Mouse (Mus musculus) heart, postnatal 36 days (tissue): Measurements from ENCODE around the gene Prkaca. TPM values are rescaled to one million over a fixed set of nuclear protein-coding genes. Genes with fewer than 3 reads are reported as not detected.

ENCODE experiments used
- DNase-seq, 2 experiments: peaks; one replicate each; pipeline ENCODE4 v3.0.0; 2021 to 2022
- intact Hi-C: fragments of 180-260 bp; cut with DNase I; formaldehyde crosslinking; loops from one replicate; pipeline ENCODE4 v1.15.1; 2025
- total RNA-seq, 2 experiments: library from RNA; stranded (reverse); gene quantifications; 2 replicates each; pipeline ENCODE4 v1.2.3; 2021

Gene Prkaca
- 100 to 1,000 TPM; 336 to 360 TPM for total RNA-seq

GRCm38 (mm10) chr8:83972150-83973120 lies at the start of gene Prkaca:
Gene Prkaca, plus strand, starts transcription at chr8:83972993.
- intact Hi-C loops = no loop called here

GRCm38 (mm10) chr8:83924585-83924984 lies 48.2 kb upstream of the Prkaca start:
- DNase-seq = no peak
- intact Hi-C loops = no loop called here

More at GRCm38 (mm10) chr8:83972150-83973120, at the start of gene Prkaca:
- DNase-seq = peak; percentile 95

- intact Hi-C loops = no loop called here
- DNase-seq = no peak
Measured at GRCm38 (mm10) chr8:83926266-83926665, 46.5 kb upstream of the Prkaca start.

- DNase-seq = no peak
- intact Hi-C loops = no loop called here
Measured at GRCm38 (mm10) chr8:83934222-83934621, 38.6 kb upstream of the Prkaca start.

GRCm38 (mm10) chr8:83934994-83935393 lies 37.8 kb upstream of the Prkaca start:
- DNase-seq = no peak
- intact Hi-C loops = no loop called here

- intact Hi-C loops = no loop called here
Measured at GRCm38 (mm10) chr8:83935435-83935834, 37.4 kb upstream of the Prkaca start.

GRCm38 (mm10) chr8:83937645-83938044 lies 35.1 kb upstream of the Prkaca start:
- DNase-seq = no peak
- intact Hi-C loops = no loop called here

More at GRCm38 (mm10) chr8:83935435-83935834, 37.4 kb upstream of the Prkaca start:
- DNase-seq = no peak

GRCm38 (mm10) chr8:83938330-83938729 lies 34.5 kb upstream of the Prkaca start:
- intact Hi-C loops = no loop called here
- DNase-seq = no peak

- no peak for DNase-seq
- intact Hi-C loops = no loop called here
Measured at GRCm38 (mm10) chr8:83941066-83941677, 31.6 kb upstream of the Prkaca start.

- no peak for DNase-seq
- intact Hi-C loops = no loop called here
Measured at GRCm38 (mm10) chr8:83942446-83942845, 30.3 kb upstream of the Prkaca start.

GRCm38 (mm10) chr8:83945540-83945939 lies 27.3 kb upstream of the Prkaca start:
- no peak for DNase-seq
- intact Hi-C loops = no loop called here

- intact Hi-C loops = loop anchor here (2.0 to 5.0 kb wide), 4 partner anchors 43 to 297 kb away; partner anchors contain the start of gene Samd1
Measured at GRCm38 (mm10) chr8:83954749-83955105, 18.1 kb upstream of the Prkaca start.

GRCm38 (mm10) chr8:83955106-83955957 lies 17.5 kb upstream of the Prkaca start, which contains the start of the genes Gm10644 and Asf1b:
Gene Gm10644, minus strand, starts transcription at chr8:83955205.
Gene Asf1b, plus strand, starts transcription at chr8:83955507.
- intact Hi-C loops = loop anchor here (2.0 to 5.0 kb wide), 3 partner anchors 42 to 298 kb away; partner anchors contain the start of gene Samd1
- DNase-seq = peak; percentile 92 to 94

More at GRCm38 (mm10) chr8:83954749-83955105, 18.1 kb upstream of the Prkaca start:
- no peak for DNase-seq

GRCm38 (mm10) chr8:83955958-83956218 lies 16.9 kb upstream of the Prkaca start:
- intact Hi-C loops = loop anchor here (2.0 to 5.0 kb wide), 4 partner anchors 41 to 299 kb away; partner anchors contain the start of gene Samd1
- no peak for DNase-seq

- intact Hi-C loops = loop anchor here (2.0 to 5.0 kb wide), 3 partner anchors 41 to 299 kb away; partner anchors contain the start of gene Samd1
- no peak for DNase-seq
Measured at GRCm38 (mm10) chr8:83956789-83957188, 16.0 kb upstream of the Prkaca start.

GRCm38 (mm10) chr8:83964015-83964765 lies 8.6 kb upstream of the Prkaca start:
- intact Hi-C loops = no loop called here
- DNase-seq = peak in 1 of 2 experiments; percentile 56

GRCm38 (mm10) chr8:83967701-83968100 lies 5.1 kb upstream of the Prkaca start:
- intact Hi-C loops = no loop called here
- no peak for DNase-seq

GRCm38 (mm10) chr8:83971121-83971520 lies 1.7 kb upstream of the Prkaca start:
- DNase-seq = no peak
- intact Hi-C loops = no loop called here

- intact Hi-C loops = no loop called here
Measured at GRCm38 (mm10) chr8:83971661-83972060, 1.1 kb upstream of the Prkaca start.

More at GRCm38 (mm10) chr8:83971661-83972060, 1.1 kb upstream of the Prkaca start:
- no peak for DNase-seq
